Mouse (Mus musculus) MEL (cell line): ENCODE data around the gene Sstr3.

Source experiments
- GABPA ChIP-seq: IDR thresholded peaks from 2 replicates; pipeline ENCODE4 v1.6.1; 2012; ENCODE audit warnings: low read depth, mild to moderate bottlenecking, inconsistent platforms, low read length, improper control_type of control experiment, moderate library complexity
- MAX ChIP-seq: IDR thresholded peaks from 2 replicates; pipeline ENCODE4 v1.6.1; 2011; ENCODE audit warnings: low read length, improper control_type of control experiment
- POLR2A ChIP-seq, 2 experiments: IDR thresholded peaks; 2 replicates each; pipeline ENCODE4 v1.6.1; 2011 to 2012; ENCODE audit warnings: low read length in 2 of 2, mild to moderate bottlenecking in 2 of 2, control low read depth in 1 of 2, improper control_type of control experiment in 1 of 2, low read depth in 1 of 2, moderate library complexity in 1 of 2; ENCODE audit not compliant: control insufficient read depth in 1 of 2, insufficient read depth in 1 of 2, poor library complexity in 1 of 2
- RCOR1 ChIP-seq: IDR thresholded peaks from 2 replicates; pipeline ENCODE4 v1.6.1; 2012; ENCODE audit warnings: low read depth, mild to moderate bottlenecking, inconsistent platforms, low read length, improper control_type of control experiment

DNA sequence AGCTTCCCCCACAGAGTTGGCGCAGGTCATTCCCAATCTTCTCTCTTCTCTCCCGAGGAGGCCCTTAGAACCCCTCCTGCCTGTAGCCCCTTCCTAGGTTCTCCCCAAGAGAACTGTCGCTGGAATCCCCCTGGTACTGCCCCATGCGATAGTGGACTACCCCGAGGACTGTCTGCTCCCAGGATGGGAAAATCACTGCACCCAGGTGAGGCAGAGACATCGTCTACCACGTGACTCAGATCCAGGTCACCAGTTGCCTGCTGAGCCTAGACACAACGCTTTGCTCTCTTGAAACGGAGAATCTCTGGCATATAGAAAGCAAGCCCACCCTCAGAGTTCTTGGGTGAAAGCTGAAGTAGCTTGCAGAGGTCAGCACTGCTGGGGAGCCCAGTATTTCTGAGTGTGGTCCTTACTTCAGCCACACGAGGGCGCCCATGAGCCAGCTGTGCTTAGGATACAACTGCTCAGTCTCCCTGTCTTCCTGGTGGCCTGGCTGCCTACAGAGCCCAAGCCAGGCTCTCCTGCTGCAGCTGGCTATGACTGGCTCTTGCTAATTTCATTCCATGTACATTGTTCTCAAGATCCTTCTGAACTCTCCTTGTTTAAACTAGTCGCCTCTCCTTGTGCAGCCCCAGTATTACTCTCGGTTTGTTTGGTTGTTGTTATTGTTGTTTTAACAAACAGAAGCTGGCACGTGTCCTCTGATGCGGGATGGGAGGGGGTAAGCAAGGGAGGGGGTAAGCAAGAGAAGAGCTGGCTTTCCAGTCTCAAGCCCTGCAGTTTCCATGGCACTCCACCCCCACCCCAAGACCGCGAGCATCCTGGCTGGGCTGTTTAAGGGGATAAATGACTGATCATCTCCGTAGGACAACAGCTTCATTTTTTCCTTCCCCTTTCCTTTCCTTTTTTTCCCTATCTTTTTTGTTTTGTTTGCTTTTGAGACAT, 42.8 kb upstream of the Sstr3 start:
- TF ChIP-seq MAX, result no peak
- TF ChIP-seq RCOR1, result no peak
- no peak for TF ChIP-seq GABPA
- no peak for TF ChIP-seq POLR2A (IDR thresholded peaks at IDR 0.05; ENCODE audit: control insufficient read depth in 1 of 2, insufficient read depth in 1 of 2, low read depth in 1 of 2, low read length in 2 of 2, poor library complexity in 1 of 2)
